In the genomic region with DNA sequence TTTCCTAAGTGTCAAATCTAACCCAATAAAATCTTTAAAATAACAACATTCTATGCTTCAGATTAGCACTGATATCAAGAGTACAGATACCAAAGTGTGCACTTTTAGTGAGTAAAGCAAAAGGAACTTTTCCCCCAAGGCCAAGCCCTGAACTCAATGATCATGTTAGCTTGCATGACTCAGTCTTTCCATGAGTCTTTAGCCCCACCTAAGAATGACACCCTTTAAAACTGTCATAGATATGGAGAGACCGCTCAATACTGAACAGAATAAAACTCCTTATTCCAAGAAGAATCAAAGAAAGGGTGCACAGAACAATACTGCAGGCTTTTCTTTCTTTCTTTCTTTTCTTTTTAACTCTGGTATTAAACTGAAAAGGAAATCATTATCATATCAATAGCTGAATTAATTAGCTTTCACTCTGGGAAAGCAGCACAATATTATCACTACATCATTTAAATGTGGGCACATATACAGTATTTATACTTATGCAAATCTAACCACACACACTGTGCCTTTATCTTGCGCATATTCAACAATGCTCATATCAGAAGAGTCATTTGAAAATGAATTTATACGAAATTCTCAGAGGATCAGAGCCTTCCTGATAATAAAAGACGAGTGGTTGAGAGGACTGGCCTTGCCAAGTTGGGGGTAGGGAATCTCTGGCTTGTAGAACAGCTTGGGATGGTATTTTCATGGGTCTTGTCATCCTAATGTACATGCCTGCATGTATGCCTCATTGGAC, we compare ENCODE assay signal across 1 mouse cellular context.
A peak's percentile ranks its signal among the peaks of the same experiment; 100 is the strongest.
TF ChIP-seq lines count a peak whose summit lies in the region.

No protein-coding gene starts in this region.

TF ChIP-seq in MEL, 35 proteins besides CTCF, POLR2A, EP300 and RAD21 (continued from another document):
- peak; percentile 71 for TF ChIP-seq GATA1 (IDR thresholded peaks at IDR 0.05; ENCODE audit: low read depth, low read length)
TF ChIP-seq in MEL: peak in this region for 5.
